Mouse (Mus musculus): ENCODE results near the gene Npw. TPM values are rescaled to one million over a fixed set of nuclear protein-coding genes. Genes with fewer than 3 reads are reported as not detected.

Npw gene
- polyA plus RNA-seq (2017; shearing (Covaris generic)): not detected

DNA sequence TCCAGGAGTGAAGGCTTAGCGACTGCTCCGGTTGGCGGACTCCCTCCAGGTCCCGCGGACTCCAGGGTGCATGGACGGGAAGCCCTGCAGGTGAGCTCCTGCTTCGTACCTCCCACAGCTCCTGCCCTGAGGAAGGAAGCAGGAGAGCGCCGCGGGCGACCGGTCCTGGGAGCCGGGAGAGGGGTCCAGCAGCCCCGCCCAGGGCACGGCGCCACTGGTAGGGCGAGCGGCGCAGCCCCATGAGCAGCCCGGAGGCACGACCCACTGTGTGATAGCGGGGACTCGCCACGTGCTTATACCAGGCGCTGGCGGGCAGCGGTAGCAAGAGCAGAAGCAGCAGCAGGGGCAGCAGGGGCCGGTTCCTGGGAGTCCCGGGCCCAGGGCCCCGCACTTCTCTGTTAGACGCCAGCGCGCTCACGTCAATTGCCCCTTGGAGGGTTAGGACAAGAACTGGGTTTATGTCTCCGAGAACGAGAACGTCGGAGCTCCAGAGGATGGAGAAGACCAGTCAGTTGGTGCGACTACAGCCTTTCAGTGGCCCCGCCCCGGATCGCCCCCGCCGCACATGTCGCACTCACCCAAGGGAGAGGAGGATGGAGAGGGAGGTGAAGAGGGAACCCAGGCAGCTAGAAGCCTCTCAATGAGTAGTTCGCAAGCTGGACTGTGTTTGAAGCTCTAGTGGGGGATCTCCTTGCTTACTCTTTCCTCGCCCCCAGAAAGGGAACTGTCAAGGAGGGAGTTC lies at the start of gene Npw:
Gene Npw (minus strand): TSS at position 441 of the 742 bp plus-strand sequence.

DNA sequence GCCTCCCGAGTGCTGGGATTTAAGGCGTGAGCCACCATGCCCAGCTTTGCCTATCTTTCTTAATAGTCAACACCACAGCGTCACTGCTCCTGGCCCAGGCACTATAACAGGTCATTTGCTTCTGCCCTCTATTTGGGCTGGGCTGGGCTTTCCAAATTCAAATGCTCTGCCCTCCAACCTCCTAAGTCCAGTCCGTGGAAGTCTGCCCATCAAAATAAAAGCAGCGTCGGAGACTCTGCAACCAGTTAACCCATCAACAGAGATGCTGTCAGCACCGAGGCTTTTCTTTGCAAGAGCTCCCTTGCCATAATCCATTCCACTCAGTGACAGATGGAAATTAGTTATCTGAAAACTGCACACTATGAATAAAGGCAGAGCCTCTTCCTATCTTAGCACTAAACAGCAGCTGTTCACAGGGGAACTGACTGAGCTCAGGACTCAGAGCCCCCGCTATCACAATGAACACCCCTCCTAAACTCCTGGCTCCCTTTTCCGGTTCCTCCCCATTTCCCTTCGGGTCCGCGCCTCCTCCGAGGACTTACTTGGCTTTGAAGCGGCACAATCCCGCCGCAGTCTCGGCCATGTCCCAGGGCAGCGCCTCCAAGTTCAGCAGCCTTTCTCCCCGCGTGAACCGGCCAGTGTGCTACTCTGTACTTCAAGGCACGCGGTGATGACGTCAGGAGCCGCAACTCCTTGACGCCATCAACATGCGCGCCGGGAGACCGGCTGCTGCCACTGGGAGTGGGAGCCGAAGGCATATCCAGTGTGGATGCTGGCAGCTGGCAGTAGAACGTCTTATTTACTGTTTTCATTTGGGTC lies 48.9 kb upstream of the Npw start, which contains the start of gene Tbl3:
Gene Tbl3 (minus strand): TSS at position 679 of the 819 bp plus-strand sequence.

DNA sequence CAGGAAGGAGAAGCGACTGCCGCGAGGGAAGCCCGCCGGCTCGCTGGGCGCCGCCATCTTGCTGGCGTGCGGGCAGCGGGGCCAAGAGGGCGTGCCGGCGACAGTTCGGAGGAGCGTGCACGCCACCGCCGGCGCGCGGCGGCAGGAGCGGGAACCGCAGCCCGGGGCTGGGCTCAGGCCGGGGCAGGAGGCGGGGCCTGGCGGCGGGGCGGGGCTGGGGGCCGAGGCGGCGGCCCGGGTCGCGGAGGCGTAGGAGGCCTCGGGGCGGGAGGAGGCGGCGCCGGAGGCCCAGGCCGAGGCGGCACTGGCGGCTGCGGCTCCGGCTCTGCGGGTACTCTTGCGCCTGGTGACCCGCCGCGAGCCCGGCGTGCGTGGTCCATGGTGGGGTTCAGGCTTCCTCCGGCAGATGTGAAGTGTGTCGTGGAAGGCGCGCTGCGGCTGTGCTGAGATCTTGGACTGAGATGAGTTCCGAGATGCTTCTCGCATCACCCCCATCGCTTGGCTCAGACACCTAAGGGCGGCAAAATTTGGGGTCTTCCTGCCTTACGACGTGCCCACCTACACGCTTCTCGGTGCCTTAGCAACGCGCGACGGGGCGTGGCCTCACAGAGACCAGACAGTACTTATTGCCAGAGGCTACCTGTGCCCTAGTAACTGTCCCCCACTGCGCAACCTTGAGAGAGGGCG lies 37.9 kb upstream of the Npw start, which contains the start of the genes Gfer and Noxo1:
Gene Gfer (minus strand): TSS at position 146 of the 687 bp plus-strand sequence.
Gene Noxo1 (plus strand): TSS at position 224 of the 687 bp plus-strand sequence.

DNA sequence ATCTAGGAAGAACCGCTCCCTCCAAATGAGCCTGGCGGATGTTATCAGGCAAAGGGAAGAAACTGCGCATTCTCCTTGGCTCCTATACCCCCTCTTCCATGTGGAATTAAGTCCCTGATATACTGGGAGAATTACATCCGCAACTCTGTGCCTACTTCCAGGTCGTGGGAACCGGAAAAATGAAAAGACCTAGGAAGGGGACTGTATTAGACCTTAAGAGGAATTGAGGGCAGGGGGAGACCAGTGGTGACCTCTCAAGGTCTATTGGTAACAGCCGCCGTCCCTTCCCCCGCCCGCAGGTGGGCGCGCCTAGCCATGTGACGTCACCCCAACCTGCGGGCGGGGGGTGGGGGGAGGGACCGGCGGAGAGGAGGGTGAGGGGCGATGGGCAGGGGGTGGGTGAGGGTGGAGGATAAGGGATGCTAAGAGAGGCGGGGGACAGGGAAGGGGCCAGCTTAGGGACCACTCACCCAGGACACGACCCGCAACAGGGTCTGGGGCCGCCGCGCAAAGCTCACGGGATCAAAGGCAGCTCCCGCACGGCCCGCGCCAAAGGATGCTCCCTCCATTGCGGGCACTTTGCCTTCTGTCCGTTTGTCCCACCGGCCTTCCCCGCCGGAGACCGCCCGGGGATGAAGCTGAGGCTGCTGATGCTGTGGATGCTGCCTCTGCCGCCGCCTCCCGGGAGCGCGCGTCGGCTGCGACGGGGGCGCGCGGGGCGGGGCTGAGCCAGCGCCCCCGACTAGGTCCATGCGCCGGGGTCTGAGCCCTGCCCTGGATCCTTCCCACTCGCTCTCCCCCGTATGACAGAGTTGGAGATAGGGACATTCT lies 31.2 kb upstream of the Npw start, which contains the start of gene Syngr3:
Gene Syngr3 (minus strand): TSS at position 705 of the 831 bp plus-strand sequence.

DNA sequence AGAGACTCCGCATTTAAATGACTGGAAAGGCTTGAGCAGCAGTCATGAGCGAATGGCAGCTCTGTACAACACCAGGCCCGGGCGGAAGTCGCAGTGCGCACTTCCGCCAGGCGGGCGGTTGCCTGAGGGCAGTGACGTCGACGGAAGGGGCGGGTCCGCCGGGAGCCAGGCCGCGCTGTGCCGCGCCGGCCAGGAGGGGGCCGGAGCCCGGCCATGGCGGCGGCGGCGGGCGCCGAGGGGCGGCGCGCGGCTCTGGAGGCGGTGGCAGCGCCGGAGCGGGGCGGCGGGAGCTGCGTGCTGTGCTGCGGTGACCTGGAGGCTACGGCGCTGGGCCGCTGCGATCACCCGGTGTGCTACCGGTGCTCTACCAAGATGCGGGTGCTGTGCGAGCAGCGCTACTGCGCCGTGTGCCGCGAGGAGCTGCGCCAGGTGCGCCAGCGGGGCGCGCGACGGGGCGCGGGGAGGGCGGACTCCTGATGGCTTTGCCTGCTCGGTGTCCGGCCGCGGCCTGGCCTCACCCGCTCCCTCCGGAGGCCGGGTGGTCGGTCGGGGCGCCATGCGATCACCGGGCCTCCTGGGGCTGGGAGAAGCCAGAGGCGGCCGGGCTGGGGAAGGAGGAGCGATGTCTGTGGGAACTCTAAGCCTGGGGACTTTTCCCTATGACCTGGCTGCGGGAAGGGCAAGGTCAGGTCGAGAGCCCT lies 11.4 kb upstream of the Npw start, which contains the start of gene Zfp598:
Gene Zfp598 (plus strand): TSS at position 143 of the 701 bp plus-strand sequence.

DNA sequence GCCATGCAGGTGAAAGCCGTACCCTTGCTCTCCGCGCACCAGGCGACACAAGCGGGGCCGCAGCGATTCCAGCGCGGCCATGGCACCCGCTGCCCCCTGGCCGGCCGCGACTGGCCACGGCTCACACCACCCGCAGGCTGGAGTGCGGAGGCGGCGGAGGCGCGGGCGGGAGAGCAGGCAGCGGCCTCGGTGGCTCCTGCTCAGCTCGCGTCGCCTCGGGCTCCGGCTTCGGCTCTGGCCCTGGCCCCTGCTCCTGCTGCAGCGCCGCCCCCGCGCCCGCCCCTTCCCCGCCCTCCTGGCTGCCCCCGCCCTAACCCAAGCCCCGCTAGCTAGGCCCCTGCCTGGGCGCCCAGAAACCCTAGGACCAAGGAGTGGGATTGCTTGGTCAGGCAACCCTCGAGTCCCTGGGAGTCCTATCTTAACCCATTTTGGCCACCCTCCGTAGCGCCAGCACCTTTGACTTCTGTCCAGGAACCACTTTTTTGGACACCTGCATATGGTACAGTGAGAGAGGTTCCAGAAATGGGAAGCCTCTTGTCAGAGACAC lies 8.1 kb downstream of the Npw start, which contains the start of gene Slc9a3r2:
Gene Slc9a3r2 (minus strand): TSS at position 258 of the 547 bp plus-strand sequence.

DNA sequence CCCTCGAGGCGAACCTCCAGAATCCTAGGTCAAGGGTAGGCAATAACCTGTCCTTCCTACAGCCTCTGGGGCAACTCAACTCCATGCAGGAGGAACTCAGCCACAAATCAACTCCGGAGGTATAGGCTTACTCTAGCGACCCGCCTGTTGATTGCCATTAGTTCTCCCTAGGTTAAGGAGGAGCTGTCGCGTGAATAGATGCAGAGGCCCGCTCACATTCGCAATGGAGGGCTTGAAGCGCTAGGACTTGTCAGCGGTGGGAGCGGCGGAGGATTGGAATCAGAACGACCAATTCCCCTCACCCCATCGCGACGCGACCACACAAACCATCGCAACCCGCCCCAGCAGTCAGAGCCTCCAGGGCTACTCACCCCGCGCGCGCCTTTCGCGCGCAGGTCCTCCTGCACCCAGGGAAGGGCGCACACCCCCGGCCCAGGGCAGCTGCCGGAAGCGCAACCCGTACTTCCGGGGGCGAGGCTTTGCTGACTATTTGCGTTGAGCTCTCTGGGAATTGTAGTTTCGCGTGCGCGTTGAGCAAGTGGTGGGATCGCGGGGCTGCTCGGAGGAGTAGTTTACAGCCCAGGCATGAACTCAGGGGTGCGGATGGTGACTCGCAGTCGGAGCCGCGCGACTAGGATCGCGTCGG lies 26.0 kb downstream of the Npw start, which contains the start of the genes Tsc2 and Nthl1:
Gene Tsc2 (minus strand): TSS at position 464 of the 646 bp plus-strand sequence.
Gene Nthl1 (plus strand): TSS at position 514 of the 646 bp plus-strand sequence.

Other genes starting within 250 kb of the Npw start
- gene Rnps1, start 243.9 kb downstream of the Npw start, polyA plus RNA-seq (2017; shearing (Covaris generic)): 194 TPM
- 90.8 TPM for gene Eci1, start 231.8 kb downstream of the Npw start, polyA plus RNA-seq (2017; shearing (Covaris generic))
- 5.3 TPM for gene Dnase1l2, start 215.4 kb downstream of the Npw start, polyA plus RNA-seq (2017; shearing (Covaris generic))
- 70.7 TPM for gene E4f1, start 188.1 kb downstream of the Npw start, polyA plus RNA-seq (2017; shearing (Covaris generic))
- 3.8 TPM for gene Pgp, start 188.1 kb downstream of the Npw start, polyA plus RNA-seq (2017; shearing (Covaris generic))
- gene Bricd5, start 184.6 kb downstream of the Npw start, polyA plus RNA-seq (2017; shearing (Covaris generic)): not detected
- 28.4 TPM for gene Mlst8, start 179.4 kb downstream of the Npw start, polyA plus RNA-seq (2017; shearing (Covaris generic))
- gene Caskin1, start 169.9 kb downstream of the Npw start, polyA plus RNA-seq (2017; shearing (Covaris generic)): 0.11 TPM
- gene Traf7, start 130.5 kb downstream of the Npw start, polyA plus RNA-seq (2017; shearing (Covaris generic)): 97.6 TPM
- 6.5 TPM for gene Rab26, start 124.2 kb downstream of the Npw start, polyA plus RNA-seq (2017; shearing (Covaris generic))
- gene Pkd1, start 108.6 kb downstream of the Npw start, polyA plus RNA-seq (2017; shearing (Covaris generic)): 17.8 TPM
- gene Tsc2, start 25.8 kb downstream of the Npw start, polyA plus RNA-seq (2017; shearing (Covaris generic)): 48.8 TPM
- gene Nthl1, start 25.8 kb downstream of the Npw start, polyA plus RNA-seq (2017; shearing (Covaris generic)): 6.0 TPM
- gene Slc9a3r2, start 8.1 kb downstream of the Npw start, polyA plus RNA-seq (2017; shearing (Covaris generic)): not detected
- 2.3 TPM for gene Zfp598, start 11.2 kb upstream of the Npw start, polyA plus RNA-seq (2017; shearing (Covaris generic))
- 0.88 TPM for gene Syngr3, start 31.5 kb upstream of the Npw start, polyA plus RNA-seq (2017; shearing (Covaris generic))
- gene Gfer, start 37.7 kb upstream of the Npw start, polyA plus RNA-seq (2017; shearing (Covaris generic)): 7.8 TPM
- 1.4 TPM for gene Noxo1, start 37.8 kb upstream of the Npw start, polyA plus RNA-seq (2017; shearing (Covaris generic))
- 60.9 TPM for gene Tbl3, start 49.2 kb upstream of the Npw start, polyA plus RNA-seq (2017; shearing (Covaris generic))
- gene Rnf151, start 59.6 kb upstream of the Npw start, polyA plus RNA-seq (2017; shearing (Covaris generic)): not detected
- 789 TPM for gene Rps2, start 59.7 kb upstream of the Npw start, polyA plus RNA-seq (2017; shearing (Covaris generic))
- 222 TPM for gene Ndufb10, start 66.0 kb upstream of the Npw start, polyA plus RNA-seq (2017; shearing (Covaris generic))
- not detected for gene Rpl3l, start 69.4 kb upstream of the Npw start, polyA plus RNA-seq (2017; shearing (Covaris generic))
- 16.1 TPM for gene Msrb1, start 78.2 kb upstream of the Npw start, polyA plus RNA-seq (2017; shearing (Covaris generic))
- not detected for gene Hs3st6, start 94.5 kb upstream of the Npw start, polyA plus RNA-seq (2017; shearing (Covaris generic))
- not detected for gene Meiob, start 145.8 kb upstream of the Npw start, polyA plus RNA-seq (2017; shearing (Covaris generic))
- 43.5 TPM for gene Hagh, start 181.7 kb upstream of the Npw start, polyA plus RNA-seq (2017; shearing (Covaris generic))
- 2.6 TPM for gene Fahd1, start 191.9 kb upstream of the Npw start, polyA plus RNA-seq (2017; shearing (Covaris generic))
- gene Igfals, start 207.5 kb upstream of the Npw start, polyA plus RNA-seq (2017; shearing (Covaris generic)): not detected
- 111 TPM for gene Nubp2, start 227.9 kb upstream of the Npw start, polyA plus RNA-seq (2017; shearing (Covaris generic))
- 58.7 TPM for gene Spsb3, start 228.2 kb upstream of the Npw start, polyA plus RNA-seq (2017; shearing (Covaris generic))
- gene Eme2, start 236.6 kb upstream of the Npw start, polyA plus RNA-seq (2017; shearing (Covaris generic)): 53.5 TPM
- 46.4 TPM for gene Mrps34, start 236.7 kb upstream of the Npw start, polyA plus RNA-seq (2017; shearing (Covaris generic))
- 67.3 TPM for gene Nme3, start 238.0 kb upstream of the Npw start, polyA plus RNA-seq (2017; shearing (Covaris generic))